In genomic region chr10:86365632-86366092, GRCm38 (mm10) we compare ENCODE assay signal across 8 mouse cellular contexts.
A peak's percentile ranks its signal among the peaks of the same experiment; 100 is the strongest.
DNase-seq lines count a peak whose midpoint lies in the region; ATAC-seq and TF ChIP-seq lines count a peak whose summit lies in the region.

No protein-coding gene starts in this region.

- peaks cover 23% of the 10 kb centered on the region for H3K4me1 ChIP-seq in intestine, embryonic 14.5 days (replicated peaks; ENCODE audit: control insufficient read depth, insufficient read depth, low read length)

- no peaks in the 10 kb centered on the region for H3K36me3 ChIP-seq in intestine, embryonic 14.5 days (ENCODE audit: control insufficient read depth, insufficient read depth, low read length)

- no peaks in the 10 kb centered on the region for H3K27me3 ChIP-seq in intestine, embryonic 14.5 days (replicated peaks; ENCODE audit: control insufficient read depth, insufficient read depth, low read length)

- no peak overlapping the region for H3K9ac ChIP-seq in intestine, embryonic 14.5 days (ENCODE audit: low read length)

- H3K4me3 ChIP-seq in intestine, embryonic 14.5 days (ENCODE audit: low read depth, low read length) = no peak overlapping the region
- H3K4me3 ChIP-seq in left cerebral cortex, adult 2 months = no peak overlapping the region

- ATAC-seq in intestine, embryonic 14.5 days (replicated peaks; ENCODE audit: low FRiP score, low TSS enrichment, low read depth) = peak; percentile 94

- H3K4me2 ChIP-seq in intestine, embryonic 14.5 days (ENCODE audit: low read length) = no peak overlapping the region

- H3K9me3 ChIP-seq in intestine, embryonic 14.5 days (ENCODE audit: control insufficient read depth, low read length) = no peaks in the 10 kb centered on the region

- TF ChIP-seq CTCF in left cerebral cortex, adult 2 months (IDR thresholded peaks at IDR 0.05) = no peak

- DNase-seq in adrenal gland, adult 2 months = peak; percentile 46
- DNase-seq in adrenal gland, postnatal 4 days (ENCODE audit: low spot score in 2 of 2) = no peak
- DNase-seq in embryo, embryonic 11.5 days (ENCODE audit: low read depth, low spot score) = peak; percentile 43
- DNase-seq in intestine, embryonic 14.5 days (ENCODE audit: low spot score) = peak; percentile 85
- DNase-seq in lung, postnatal 14 days = peak; percentile 53
- DNase-seq in left cerebral cortex, adult 2 months (ENCODE audit: extremely low spot score in 1 of 2, low spot score in 2 of 2) = no peak
- no peak for DNase-seq in adipocyte (ENCODE audit: low spot score)
- no peak for DNase-seq in layer of hippocampus, postnatal 10 days (ENCODE audit: low spot score in 2 of 2)

- intact Hi-C loops in left cerebral cortex, adult 2 months (cut with DNase I) = no loop called here

- 22% methylated on average over 5 of the region's 5 CpGs for WGBS in intestine, embryonic 14.5 days

- H3K27ac ChIP-seq in intestine, embryonic 14.5 days (ENCODE audit: low read depth) = no peak overlapping the region
- H3K27ac ChIP-seq in left cerebral cortex, adult 2 months = no peak overlapping the region

Comparison
In these comparisons a context has a peak if more than half of its experiments do, and no peak if none do; other contexts are left out.
1. DNase-seq: peak in adrenal gland, adult 2 months (single experiment), embryo, embryonic 11.5 days (single experiment), intestine, embryonic 14.5 days (single experiment) and lung, postnatal 14 days (single experiment); none in adrenal gland, postnatal 4 days (0 of 2), left cerebral cortex, adult 2 months (0 of 2), adipocyte (single experiment) and layer of hippocampus, postnatal 10 days (0 of 2).